Mouse (Mus musculus) kidney, postnatal 36 days (tissue): ENCODE measurements around the gene Crocc2.
A peak's percentile ranks its signal among the peaks of the same experiment; 100 is the strongest.
"Not testable (repeated sequence)": the region's sequence is repeated elsewhere in the genome, so short reads cannot be mapped to it uniquely, and the experiment has no call there.

Source experiments
- DNase-seq, 2 experiments: peaks; one replicate each; pipeline ENCODE4 v3.0.0; 2021 to 2022; ENCODE audit warnings: mixed read lengths in 2 of 2

The Crocc2 gene

DNA sequence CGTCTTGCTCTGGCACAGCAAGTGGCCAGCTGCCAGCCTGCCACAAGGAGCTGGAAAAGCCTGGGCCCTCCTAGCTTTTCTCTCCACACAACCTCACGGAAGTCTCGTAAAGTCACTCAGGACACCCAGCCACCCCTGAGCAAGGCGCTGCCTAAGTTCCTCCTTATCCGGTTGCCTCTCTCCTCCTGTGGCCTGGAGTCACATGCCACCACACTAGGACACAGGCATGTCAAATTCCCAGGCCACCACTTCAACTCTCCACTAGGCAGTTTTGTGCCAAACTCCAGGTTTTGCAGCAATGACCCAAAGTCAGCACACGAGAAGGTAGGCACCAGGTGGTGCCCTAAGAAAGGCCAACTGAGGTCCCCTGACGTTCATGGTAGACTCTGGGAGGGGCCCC, 5.9 kb upstream of the Crocc2 start:
- DNase-seq, result no peak

DNA sequence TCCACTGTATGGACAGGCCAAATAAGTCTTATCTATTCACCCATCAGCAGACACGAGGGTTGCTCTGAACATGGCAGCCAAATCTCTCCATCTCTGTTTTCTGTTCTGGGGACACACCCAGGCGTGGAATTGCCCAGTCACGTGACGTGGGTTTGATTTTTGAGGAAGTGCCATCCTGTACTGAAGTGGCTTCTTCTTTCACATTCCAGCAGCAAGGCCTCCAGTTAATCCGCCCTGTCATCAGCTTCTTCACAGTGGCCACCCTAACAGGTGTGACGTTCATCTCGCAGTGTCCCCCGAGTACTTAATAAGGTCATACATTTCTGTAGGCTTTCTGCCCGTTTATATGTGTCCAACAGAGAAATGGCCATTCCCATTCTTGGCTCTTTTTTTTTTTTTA, 3.1 kb upstream of the Crocc2 start:
- no peak for DNase-seq

DNA sequence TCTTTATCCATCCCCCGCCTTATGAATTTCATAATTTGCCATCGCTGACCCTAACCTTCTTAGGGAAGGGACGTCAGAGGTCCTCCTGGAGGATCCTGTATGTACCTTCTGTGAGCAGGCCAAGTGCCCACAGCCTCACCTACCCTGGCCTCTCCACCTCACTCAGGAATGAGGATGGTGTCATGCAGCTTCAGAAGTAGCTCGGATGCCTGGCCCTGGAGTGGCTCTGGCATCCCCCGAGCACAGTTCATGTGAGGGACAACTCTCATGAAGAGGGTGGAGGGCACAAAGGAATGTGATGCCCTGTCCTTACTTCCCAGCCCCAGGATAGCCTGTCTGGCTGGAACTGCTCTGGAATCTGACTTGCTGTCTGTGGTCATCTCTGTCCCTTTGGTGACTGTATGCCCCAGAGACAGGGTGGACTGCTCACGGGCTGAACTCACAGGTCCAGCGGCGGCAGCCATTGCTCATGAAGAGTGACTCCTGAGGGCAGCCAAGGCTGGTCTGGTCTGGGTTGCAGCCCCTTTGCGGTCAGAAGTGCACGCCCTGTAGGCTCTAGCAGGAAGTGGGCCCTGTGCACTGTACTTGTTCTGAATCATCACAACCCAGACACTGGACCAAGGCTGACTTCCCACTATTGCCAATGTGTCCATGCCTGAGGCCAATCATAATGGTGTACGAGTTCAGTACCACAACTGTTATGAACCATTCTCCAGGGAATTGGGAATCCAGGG, 2.0 kb upstream of the Crocc2 start:
- no peak for DNase-seq

DNA sequence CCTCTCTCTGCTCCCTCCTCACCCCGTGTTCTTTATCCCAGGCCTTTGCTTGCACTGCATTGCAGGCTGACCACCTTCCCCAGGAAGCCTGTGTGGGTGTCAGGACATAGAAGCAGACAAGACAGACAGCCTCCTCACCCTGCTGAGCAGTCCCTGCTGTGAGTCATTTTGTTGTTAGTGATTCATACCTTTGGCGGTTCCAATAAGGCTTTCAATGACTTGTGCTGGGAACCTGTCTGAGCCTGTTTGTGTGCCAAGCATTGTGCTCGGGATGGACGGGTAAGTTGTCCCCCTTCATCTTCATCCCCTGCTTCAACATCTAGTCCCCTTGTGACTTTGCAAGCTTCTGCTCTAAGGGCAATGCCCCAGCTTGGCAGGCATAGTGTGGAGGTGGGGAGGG, 5.1 kb downstream of the Crocc2 start:
- DNase-seq, result no peak

DNA sequence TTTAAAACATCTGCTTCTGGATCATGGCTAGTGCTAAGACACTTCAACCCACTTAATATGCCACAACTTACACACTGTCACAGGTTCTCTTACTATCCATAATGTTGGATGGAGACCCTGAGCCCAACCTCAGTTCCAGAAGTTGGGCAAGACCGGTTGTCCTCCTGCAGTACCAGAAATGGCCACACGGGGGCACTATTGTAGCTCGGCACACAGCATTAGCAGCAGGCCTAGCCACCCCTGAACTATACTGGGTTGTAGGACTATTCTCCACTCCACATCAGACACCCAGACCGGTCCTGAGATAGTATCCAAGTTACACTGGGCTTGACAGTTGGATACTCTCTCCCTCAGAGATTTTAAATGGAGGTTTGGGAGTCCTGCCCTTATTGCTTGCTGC, 5.9 kb downstream of the Crocc2 start:
- peak; percentile 71 to 91 for DNase-seq

DNA sequence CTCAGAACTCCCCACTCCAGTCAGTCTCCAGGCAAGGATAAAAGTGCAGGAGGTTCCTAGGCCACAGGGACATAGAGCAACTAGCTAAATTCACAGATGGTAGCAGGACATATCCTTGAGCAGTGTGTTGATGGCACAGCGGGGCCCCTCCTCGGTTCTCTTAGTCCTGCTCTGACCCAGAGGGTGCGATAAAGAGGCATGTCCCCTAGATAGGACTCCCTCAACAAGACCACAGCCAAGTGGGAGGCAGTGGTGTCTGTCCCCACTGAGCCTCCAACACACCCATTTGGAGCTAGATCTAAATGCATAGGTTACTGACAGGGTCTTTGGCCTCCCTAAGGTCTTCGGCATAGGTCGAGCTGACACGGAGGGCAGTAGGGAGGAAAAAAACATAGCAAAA, 7.3 kb downstream of the Crocc2 start:
- no peak for DNase-seq

DNA sequence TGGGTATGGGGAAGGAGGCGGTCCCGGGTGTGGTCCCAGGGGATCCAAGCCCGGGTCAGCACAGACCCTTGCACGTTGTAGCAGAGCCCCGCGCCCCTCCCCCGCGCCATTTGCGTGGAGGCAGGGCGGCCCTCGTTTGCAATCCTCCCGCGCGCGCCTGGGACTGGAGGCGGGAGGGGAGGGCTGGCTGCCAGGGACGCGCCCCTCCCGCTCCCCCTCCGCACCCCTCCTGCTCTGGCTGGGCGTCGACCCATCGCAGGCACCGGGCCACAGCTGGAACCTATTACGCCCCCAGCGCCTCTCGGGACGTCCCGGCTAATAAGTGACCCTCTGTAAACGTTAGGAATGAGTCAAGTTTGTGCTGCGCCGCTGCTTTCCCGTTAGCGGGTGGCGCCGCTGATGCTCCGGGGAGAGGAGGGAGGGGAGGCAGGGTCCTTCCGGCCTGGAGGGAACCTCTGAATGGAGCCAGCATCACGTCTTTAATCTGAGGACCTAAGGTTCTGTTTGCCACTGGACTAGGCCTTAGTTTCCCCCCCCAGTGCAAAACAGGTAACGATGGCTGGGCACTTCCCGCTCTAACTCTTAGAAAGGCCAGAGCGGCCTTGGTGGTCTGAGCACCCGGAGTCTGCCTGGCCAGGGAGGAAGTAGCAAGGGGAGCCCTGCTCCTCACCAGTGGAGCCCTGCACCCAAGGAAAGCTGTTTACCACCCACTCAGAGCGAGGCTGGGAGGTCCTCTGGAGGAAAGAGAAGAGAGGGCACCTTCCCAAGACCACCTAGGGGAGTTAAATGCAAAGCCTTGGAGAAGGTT, 8.2 kb downstream of the Crocc2 start:
- peak; percentile 41 to 54 for DNase-seq

DNA sequence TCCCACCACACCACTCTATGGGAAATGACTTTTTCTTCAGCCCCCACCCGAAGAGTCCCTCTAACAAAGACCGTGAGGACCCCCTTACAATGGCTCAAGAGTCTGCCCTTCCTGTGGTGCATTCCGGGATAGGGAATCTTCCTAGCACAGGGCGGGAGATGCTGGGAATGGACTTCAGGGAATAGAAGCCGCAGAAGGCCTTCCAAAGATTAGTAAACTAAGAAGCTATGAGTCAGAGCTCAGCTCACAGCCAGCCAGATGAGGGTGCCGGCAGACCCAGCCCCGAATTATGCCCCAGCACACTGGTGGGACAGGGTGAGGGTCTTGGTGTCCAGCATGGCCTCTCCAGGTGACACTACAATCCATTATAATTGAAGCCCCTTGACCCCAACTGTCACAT, 13.8 kb downstream of the Crocc2 start:
- no peak for DNase-seq

DNA sequence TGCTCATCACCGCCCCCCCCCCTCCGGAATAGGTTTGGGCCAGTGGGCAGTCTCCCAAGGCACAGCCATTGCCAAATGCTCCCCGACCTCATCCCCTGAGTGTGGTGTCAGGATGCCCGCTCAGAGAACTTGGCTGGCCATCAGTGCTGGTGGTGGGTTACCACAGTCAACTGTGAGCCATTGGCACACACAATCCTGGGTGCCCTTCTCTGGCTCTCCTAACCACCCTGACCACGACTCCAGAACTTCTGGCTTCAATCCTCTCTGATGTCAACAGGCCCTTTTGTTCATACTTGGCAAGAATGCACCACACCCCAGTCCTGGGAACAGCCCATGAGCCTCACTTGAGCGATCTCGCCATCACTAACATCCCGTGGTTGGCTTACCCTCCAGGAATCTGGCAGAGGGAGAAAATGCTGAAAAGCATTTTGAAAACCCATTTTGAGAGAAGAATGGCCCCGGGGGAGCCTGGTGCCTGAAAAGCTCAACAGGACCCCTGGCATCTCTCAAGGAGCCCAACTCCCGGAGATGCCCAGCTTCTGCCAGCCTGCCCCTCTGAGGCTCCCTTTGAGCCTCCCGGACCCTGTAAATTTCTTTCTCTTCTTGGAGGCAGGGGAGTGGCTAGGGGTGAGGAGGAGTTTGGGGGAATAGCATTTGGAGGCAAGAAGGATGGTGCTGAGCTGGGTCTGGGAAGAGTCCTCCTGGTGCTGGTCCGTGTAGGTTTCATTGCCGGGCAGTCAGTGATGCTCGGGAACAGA, 15.7 kb downstream of the Crocc2 start:
- DNase-seq, result no peak

DNA sequence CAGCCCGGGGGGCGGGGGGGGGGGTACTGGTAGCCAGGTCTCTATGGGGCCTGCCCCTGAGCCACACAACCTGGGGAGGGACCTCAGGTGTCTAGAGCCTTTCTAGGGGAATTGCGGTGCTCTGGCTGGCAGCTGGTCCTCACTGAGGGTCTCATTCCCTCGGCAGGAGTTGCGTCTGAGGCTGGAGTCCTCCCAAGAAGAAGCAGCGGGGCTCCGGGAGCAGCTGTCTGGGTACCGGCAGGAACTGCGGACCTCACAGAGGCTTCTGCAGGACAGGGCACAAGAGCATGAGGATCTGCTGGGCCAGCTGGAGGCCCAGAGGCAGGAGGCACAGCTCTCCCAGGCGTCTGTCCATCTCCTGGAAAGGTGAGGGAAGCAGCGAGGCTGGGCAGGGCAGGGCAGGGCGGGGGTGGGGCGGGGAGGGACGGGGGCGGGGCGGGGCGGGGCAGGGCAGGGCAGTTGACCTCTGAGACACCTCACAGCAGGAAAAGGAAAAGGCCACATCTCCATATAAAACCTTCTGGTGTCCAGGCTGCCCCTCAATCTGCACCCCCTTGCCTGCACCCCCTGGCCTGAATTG, 22.3 kb downstream of the Crocc2 start:
- DNase-seq, result no peak

DNA sequence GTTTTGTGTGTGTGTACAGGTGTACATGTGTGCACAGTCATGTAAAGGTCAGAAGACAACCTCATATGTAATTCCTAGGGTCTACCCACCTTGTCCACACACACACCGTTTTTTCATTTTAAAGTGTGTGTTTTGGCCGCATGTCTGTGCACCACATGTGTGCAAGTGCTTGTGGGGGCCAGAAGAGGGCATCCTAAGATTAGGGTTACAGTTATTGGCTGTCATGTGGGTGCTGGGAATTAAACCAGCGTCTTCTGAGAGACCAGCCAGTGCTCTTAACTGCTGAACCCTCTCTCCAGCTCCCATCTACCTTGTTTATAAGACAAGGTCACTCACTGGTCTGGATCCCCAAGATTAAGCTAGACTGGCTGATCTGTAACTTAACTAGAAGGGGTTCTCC, 26.4 kb downstream of the Crocc2 start:
- no peak for DNase-seq

DNA sequence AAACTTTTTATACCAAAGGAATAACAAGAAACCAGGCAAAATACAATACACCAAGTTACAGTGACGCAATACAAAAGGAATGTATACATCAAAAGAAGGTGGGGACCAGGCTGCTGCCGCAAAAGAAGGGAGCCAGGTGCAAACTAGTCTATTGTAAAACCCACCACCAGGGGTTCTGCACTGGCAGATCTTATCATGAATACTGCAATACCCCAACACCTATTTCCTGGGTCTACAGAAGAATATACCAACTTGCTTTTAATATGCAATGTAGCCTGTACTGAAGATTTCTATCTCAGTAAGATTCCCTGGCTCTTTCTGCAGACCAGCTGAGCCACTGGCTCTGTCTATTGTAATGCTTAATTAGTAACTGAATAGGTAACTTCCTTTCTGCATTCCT, 28.9 kb downstream of the Crocc2 start:
- not testable (repeated sequence) for DNase-seq

DNA sequence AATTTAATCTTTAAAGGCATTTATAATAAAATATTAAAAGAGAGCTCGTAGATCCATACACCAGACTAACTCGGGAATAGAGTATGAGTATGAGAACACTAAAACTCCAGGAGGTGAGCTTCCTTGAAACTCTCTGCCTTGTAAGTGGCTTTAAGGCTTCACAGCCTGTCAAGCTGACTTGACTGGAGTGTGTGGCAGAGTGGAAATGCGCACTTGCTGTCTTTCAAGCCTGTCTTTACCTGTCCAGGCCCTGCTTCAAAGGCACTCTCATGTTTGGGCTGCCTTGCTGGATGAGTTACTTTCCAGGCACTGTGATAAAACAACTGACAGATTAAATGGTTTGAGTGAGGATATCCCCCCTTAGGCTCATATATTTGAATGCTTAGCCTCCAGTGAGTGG, 29.4 kb downstream of the Crocc2 start:
- no peak for DNase-seq

DNA sequence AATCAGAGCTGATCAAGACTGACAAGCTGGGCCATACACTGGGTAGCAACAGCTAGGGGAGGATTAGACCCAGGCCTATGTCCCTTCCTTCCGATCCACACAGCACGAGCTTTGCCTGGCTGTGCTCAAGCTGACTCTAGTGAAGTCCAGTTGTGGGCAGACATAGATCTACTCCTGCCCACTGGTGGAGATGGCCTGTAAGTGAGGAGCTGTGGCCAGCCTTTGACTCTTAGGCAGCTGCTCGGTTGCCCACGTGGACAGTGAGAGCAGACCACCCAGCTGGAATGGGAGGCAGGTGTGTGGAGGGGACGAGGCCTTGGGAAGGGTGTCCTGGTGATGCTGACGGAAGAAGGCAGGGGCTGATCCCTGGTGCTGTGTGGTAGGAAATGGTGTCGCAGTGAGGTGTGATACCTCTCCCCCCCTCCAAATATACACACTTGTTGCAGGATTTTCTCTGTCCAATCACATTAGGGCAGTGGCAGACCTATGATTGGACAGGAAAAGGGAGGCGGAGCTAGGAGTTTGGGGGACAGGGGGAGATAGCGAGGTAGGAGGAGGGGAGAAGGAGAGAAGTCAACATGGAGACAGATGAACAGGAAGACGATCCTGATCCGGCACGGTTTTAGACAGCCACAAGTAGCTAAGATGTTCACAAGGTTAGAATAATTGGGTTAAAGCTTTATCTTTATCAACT, 37.9 kb downstream of the Crocc2 start:
- no peak for DNase-seq

DNA sequence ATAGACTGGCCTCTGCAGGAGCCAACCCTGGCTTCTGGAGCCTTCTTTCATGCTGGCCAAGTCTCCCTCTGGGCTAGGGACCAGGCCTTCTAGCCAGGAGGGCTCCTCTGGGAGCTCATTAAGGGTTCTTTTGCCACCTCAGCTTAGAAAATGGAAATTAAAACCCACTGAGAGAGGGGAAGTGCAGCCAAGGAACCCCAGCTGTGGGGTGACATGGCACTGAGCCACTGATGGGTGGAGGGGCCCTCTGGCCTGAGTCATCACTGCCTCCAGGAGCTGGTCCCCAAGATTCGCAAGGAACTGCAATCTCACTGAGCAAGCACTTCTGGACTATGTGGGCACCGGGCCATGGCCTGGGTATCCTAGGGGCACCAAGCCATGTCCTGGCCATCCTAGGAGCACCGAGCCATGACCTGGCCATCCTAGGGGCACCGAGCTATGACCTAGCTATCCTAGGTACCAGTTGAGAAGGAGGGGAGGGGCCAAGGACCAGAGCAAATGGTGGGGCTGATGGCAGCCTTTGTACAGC, 39.1 kb downstream of the Crocc2 start:
- DNase-seq, result peak; percentile 31 to 42

DNA sequence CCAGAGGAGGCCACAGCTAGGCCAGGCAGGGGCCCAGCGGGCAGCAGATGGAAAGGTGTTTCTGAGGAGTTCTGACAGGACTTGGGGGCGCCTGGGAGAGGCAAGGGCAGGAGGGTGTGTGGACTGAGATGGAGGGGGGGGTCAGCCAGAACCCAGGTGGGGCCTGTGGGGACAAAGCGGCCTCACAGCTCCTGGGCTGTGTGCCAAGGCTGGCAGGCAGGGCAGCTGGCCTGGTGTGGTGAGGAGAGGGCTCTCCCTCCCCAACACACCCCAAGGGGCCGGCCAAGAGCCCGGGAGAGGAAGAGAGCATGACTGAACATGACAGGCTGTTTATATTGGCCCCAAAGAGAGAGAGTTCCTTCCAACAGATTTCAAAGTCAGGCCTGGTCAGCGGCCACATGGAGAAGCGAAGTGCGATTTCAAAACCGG, 41.7 kb downstream of the Crocc2 start:
- DNase-seq, result peak; percentile 64 to 72

DNA sequence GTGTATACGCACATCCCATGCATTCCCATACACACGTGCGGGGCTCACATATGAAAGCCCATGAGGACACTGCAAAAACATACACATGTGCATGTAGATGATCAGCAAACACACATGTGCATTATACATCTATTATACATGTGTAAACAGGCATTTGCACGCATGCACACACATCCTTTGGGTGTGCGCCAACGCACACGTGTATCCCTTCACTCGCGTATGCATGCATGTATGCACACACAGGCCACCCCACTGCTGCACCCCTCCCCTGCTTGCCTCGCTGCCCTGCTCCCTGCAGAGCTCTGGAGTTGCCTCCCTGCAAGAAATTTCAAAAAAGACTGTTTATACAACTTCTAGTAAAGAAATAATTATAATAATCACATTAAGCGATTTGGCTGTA, 42.5 kb downstream of the Crocc2 start:
- no peak for DNase-seq

DNA sequence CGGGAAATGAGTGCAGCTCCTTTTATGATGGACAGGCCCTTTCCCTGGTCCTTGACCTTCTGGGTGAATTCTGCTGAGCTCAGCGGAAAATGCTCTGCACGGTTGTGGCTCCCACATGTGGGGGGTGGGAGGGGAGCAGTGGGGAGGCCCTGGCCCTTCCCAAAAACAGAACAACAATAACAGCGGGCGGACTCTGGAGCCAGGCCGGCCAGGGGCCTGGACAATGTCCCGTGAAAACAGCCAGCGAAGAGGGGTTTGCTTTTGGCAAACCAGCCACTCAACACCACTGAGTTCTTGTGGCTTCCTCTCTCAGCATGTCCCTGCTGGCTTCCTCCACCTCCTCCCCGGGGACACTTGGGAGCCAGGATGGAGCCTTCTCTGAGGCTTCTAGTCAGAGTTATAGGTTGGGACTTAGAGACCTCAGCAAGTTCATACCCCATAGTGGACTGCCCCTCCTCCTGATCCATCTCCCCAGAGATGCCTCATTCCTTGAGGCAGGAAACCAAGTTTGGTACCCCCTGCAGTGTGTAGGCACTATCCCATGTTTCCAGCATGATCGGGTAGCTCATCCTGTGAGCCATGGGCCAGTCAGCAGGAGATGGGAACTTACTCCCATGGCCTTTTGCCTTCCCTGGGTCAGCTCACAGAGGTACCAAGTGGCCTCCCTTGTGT, 43.2 kb downstream of the Crocc2 start:
- DNase-seq, result peak; percentile 64 to 67

DNA sequence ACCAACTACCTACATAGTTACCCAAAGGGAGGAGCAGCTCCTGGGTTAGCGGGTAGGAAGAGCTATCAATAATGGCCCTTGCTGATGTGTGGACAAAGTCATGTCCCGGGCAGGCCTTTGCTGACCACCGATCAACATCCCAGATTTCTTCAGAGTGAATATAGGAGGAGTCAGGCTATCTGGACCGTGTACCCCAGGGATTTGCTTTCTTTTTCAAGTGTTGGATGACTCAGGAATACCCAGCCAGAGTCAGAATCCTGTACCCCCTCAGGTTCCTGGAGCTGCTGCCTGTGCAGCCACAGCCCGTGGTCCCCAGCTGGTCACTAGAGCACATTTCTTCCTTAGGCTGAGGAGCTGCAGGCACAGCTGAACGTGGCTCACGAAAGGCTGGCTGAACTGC, 43.9 kb downstream of the Crocc2 start:
- no peak for DNase-seq

DNA sequence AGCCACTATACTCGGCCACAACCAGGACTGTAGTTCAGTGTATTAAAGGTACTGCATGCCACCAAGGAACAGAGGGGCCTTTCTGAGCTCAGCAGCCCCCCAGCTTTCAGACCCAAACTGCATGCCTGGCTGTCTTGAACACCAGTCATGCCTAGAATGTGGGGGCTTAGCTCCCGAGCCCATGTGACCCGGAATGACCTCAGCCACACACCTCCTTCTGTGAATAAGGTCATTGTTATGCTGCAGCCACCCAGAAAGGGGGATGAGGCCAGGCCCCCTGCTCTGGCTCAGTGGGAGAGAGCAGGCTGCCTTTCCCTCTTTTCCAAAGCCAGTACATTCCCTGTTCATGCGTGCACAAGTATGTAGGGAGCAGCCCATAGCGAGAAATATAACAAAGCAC, 46.1 kb downstream of the Crocc2 start:
- DNase-seq, result no peak

DNA sequence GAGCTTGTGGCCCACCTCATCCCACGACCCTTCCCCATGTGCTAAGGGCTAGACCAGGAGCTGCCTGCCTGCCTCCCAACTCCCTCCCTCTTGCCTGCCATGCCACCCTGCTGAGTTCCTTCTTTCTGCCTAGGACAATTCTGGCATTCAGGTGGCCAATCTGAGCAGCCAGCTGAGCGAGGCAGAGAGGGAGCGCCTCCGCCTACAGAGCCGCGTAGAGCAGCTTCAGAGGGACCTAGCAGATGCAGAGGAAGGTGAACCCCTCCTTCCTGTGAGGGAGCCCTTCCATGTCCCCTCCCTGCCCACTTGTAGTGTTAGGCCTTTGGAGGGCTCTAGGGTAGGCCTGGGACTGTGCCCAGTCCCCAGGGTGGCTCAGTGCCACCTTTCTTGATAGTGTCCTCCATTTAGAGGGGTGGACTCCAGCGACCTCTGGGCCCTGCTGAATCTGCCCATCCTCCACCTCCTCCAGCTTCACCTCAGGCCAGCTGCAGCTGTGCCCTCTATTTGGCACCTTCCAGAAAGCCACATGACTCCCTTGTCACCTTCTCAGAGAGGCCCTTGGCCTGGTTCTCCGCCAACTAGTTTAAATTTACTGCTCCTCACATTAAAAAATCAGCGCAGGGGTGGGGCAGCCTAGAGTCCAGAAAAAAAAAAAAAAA, 48.4 kb downstream of the Crocc2 start:
- DNase-seq, result peak; percentile 60 to 67
